Mouse (Mus musculus) kidney, postnatal 10 days (tissue): ENCODE results near the gene Fryl.
"Not testable (repeated sequence)": the region's sequence is repeated elsewhere in the genome, so short reads cannot be mapped to it uniquely, and the experiment has no call there.

Source experiments
- DNase-seq: peaks from one replicate; pipeline ENCODE4 v3.0.0; 2021; ENCODE audit warnings: mixed read lengths

The Fryl gene

GRCm38 (mm10) chr5:73004046-73004445 lies 252.4 kb downstream of the Fryl start:
- no peak for DNase-seq

- not testable (repeated sequence) for DNase-seq
Measured at GRCm38 (mm10) chr5:72998546-72998945, 257.9 kb downstream of the Fryl start.

GRCm38 (mm10) chr5:72995379-72995778 lies 261.0 kb downstream of the Fryl start:
- peak; percentile 19 for DNase-seq

- no peak for DNase-seq
Measured at GRCm38 (mm10) chr5:72994928-72995327, 261.5 kb downstream of the Fryl start.

GRCm38 (mm10) chr5:72994424-72994823 lies 262.0 kb downstream of the Fryl start:
- DNase-seq, result no peak

GRCm38 (mm10) chr5:72992474-72992873 lies 263.9 kb downstream of the Fryl start:
- no peak for DNase-seq

- DNase-seq, result no peak
Measured at GRCm38 (mm10) chr5:72989756-72990155, 266.7 kb downstream of the Fryl start.

GRCm38 (mm10) chr5:72987786-72988185 lies 268.6 kb downstream of the Fryl start:
- DNase-seq, result no peak

- DNase-seq, result peak; percentile 18
Measured at GRCm38 (mm10) chr5:72984091-72984490, 272.3 kb downstream of the Fryl start.

GRCm38 (mm10) chr5:72976539-72976938 lies 279.9 kb downstream of the Fryl start:
- DNase-seq, result no peak

GRCm38 (mm10) chr5:72975996-72976395 lies 280.4 kb downstream of the Fryl start:
- no peak for DNase-seq

- DNase-seq, result no peak
Measured at GRCm38 (mm10) chr5:72974602-72975001, 281.8 kb downstream of the Fryl start, which contains the start of gene Gm10135. Gene Gm10135, minus strand, starts transcription at chr5:72974702.

GRCm38 (mm10) chr5:72972934-72973333 lies 283.5 kb downstream of the Fryl start:
- DNase-seq, result no peak

GRCm38 (mm10) chr5:72972435-72972834 lies 284.0 kb downstream of the Fryl start:
- DNase-seq, result no peak
